Mouse (Mus musculus) liver, embryonic 14.5 days (tissue): Measurements from ENCODE around the gene Mapk3. TPM values are rescaled to one million over a fixed set of nuclear protein-coding genes. Genes with fewer than 3 reads are reported as not detected.

Source experiments
- ATAC-seq: fragments of 200-750 bp; cut with Nextera tagmentation; 2 replicates; pipeline ENCODE4 v1.8.0; 2017; ENCODE audit warnings: moderate number of reproducible peaks, mild to moderate bottlenecking, moderate library complexity; ENCODE audit not compliant: insufficient read depth
- DNase-seq, 3 experiments: peaks; one replicate each; pipeline ENCODE4 v3.0.0-alpha.2; 2012 to 2013; ENCODE audit warnings: low read depth in 3 of 3, low spot score in 3 of 3
- H3K27ac ChIP-seq: fragments of 300-500 bp; sonication (generic); 2 replicates; pipeline ENCODE4 v1.5.1; 2014; ENCODE audit warnings: moderate library complexity, mild to moderate bottlenecking, control low read depth, inconsistent platforms
- H3K27me3 ChIP-seq: fragments of 300-500 bp; sonication (generic); 2 replicates; pipeline ENCODE4 v1.6.1; 2014; ENCODE audit warnings: mild to moderate bottlenecking, low read length, moderate library complexity; ENCODE audit not compliant: control insufficient read depth, insufficient read depth
- H3K36me3 ChIP-seq: fragments of 300-500 bp; sonication (generic); replicated peaks from 2 replicates; pipeline ENCODE4 v1.6.1; 2014; ENCODE audit warnings: low read depth; ENCODE audit not compliant: control insufficient read depth, insufficient read depth
- H3K4me1 ChIP-seq, 2 experiments: fragments of 200-500 bp in 1 of 2; fragments of 300-500 bp in 1 of 2; sonication (generic) in 1 of 2; replicated peaks; 2 replicates each; pipeline ENCODE4 v1.6.1; 2012 to 2014; ENCODE audit warnings: antibody characterized with exemption in 1 of 2, inconsistent platforms in 1 of 2, low read length in 1 of 2; ENCODE audit not compliant: control insufficient read depth in 2 of 2, insufficient read depth in 2 of 2
- H3K4me2 ChIP-seq: fragments of 300-500 bp; sonication (generic); 2 replicates; pipeline ENCODE4 v1.6.1; 2014; ENCODE audit warnings: low read depth, mild to moderate bottlenecking, control low read depth, moderate library complexity
- H3K4me3 ChIP-seq, 2 experiments: fragments of 200-500 bp in 1 of 2; fragments of 300-500 bp in 1 of 2; sonication (generic) in 1 of 2; 2 replicates each; pipeline ENCODE4 v1.5.1; 2012 to 2014; ENCODE audit warnings: low read depth in 2 of 2, low read length in 2 of 2, mild to moderate bottlenecking in 2 of 2, control low read depth in 1 of 2, inconsistent platforms in 1 of 2, moderate library complexity in 1 of 2; ENCODE audit not compliant: insufficient read depth in 1 of 2
- H3K9ac ChIP-seq: fragments of 300-500 bp; sonication (generic); replicated peaks from 2 replicates; pipeline ENCODE4 v1.6.1; 2014; ENCODE audit warnings: mild to moderate bottlenecking, control low read depth, moderate library complexity
- H3K9me3 ChIP-seq: fragments of 300-500 bp; sonication (generic); 2 replicates; pipeline ENCODE4 v1.6.1; 2016; ENCODE audit warnings: low read length, mixed read lengths; ENCODE audit not compliant: control insufficient read depth
- CTCF ChIP-seq: IDR thresholded peaks from 2 replicates; pipeline ENCODE4 v1.5.1; 2016; ENCODE audit warnings: antibody characterized with exemption, low read depth, control low read depth
- EP300 ChIP-seq: IDR thresholded peaks from 2 replicates; pipeline ENCODE4 v1.6.1; 2016; ENCODE audit warnings: antibody characterized with exemption, low read depth
- WGBS: fragments of 180-500 bp; shearing (Covaris S2); extraction: QIAGEN DNeasy Blood & Tissue Kit; methylation state at CpG from one replicate; pipeline ENCODE4 v1.1.7; 2014; ENCODE audit not compliant: insufficient replicate concordance; 5-methylcytosine and 5-hydroxymethylcytosine counted together
- polyA plus RNA-seq, 2 experiments: library from polyadenylated mRNA; depleted of rRNA in 1 of 2; stranded (reverse) in 1 of 2; unstranded in 1 of 2; fragments of >200 nt; fragmentation: Nextera tagmentation in 1 of 2; extraction: Ambion mirVana in 1 of 2; gene quantifications; 2 replicates each; pipeline versions ENCODE4 v1.2.1 to v1.2.3; 2012 to 2014

Mapk3 gene
- polyA plus RNA-seq, 2 experiments = 14.4 to 35.9 TPM

GRCm38 (mm10) chr7:126761529-126762067, 2.2 kb downstream of the Mapk3 start:
- H3K36me3 ChIP-seq = no peaks in the 10 kb centered on the region
- no peaks in the 10 kb centered on the region for H3K9me3 ChIP-seq
- WGBS = 39% methylated on average over 6 of the region's 6 CpGs
- H3K4me2 ChIP-seq = peak overlapping the region; percentile 13; the same call in 1 of the 2 replicates
- no peaks in the 10 kb centered on the region for H3K27me3 ChIP-seq
- H3K4me3 ChIP-seq = no peak overlapping the region
- ATAC-seq (no peak), DNase-seq (no peak)
- peaks cover 14 to 46% of the 10 kb centered on the region in 2 experiments for H3K4me1 ChIP-seq
- TF ChIP-seq EP300 = no peak
- TF ChIP-seq CTCF = no peak
- H3K9ac ChIP-seq = no peak overlapping the region
- H3K27ac ChIP-seq = no peak overlapping the region

GRCm38 (mm10) chr7:126762471-126763008, 3.1 kb downstream of the Mapk3 start:
- TF ChIP-seq EP300 (no peak), CTCF (no peak)
- DNase-seq = no peak
- WGBS = 53% methylated on average over 17 of the region's 17 CpGs
- Histone ChIP-seq H3K9ac (no peak overlapping the region), H3K27ac (no peak overlapping the region), H3K4me3 (no peak overlapping the region), H3K4me2 (no peak overlapping the region), H3K36me3 (no peaks in the 10 kb centered on the region), H3K27me3 (no peaks in the 10 kb centered on the region), H3K9me3 (no peaks in the 10 kb centered on the region), H3K4me1 (peaks cover 14 to 46% of the 10 kb centered on the region in 2 experiments)
- no peak for ATAC-seq

GRCm38 (mm10) chr7:126765540-126765939, 6.1 kb downstream of the Mapk3 start:
- Histone ChIP-seq H3K27ac (no peak overlapping the region), H3K4me2 (no peak overlapping the region), H3K4me3 (no peak overlapping the region), H3K9me3 (no peaks in the 10 kb centered on the region), H3K4me1 (peaks cover 6 to 33% of the 10 kb centered on the region in 2 experiments), H3K36me3 (peaks cover 2% of the 10 kb centered on the region; the same call in 1 of the 2 replicates), H3K9ac (no peak overlapping the region), H3K27me3 (no peaks in the 10 kb centered on the region)
- DNase-seq = no peak
- WGBS = 64% methylated on average over 9 of the region's 9 CpGs
- no peak for ATAC-seq
- TF ChIP-seq CTCF (0 out of 2 replicates have a peak, but pooled peaks have one; percentile 4), EP300 (no peak)

- Histone ChIP-seq H3K4me3 (no peak within 1 kb of the TSS), H3K9ac (no peak within 1 kb of the TSS), H3K9me3 (no peaks in the 10 kb centered on the region), H3K4me1 (peaks cover 5 to 27% of the 10 kb centered on the region in 2 experiments; a peak in 3 of 4 replicates), H3K4me2 (no peak within 1 kb of the TSS), H3K27me3 (no peaks in the 10 kb centered on the region), H3K36me3 (peaks cover 2% of the 10 kb centered on the region; the same call in 1 of the 2 replicates), H3K27ac (no peak within 1 kb of the TSS)
- ATAC-seq (no peak), DNase-seq (no peak)
- WGBS = 77% methylated on average over 16 of the region's 16 CpGs
- TF ChIP-seq EP300 (no peak), CTCF (no peak)
These were observed 6.8 kb downstream of the Mapk3 start, which contains the start of gene Gdpd3 for GRCm38 (mm10) chr7:126766201-126766600. TSS of gene Gdpd3 (plus strand) at chr7:126766334.

GRCm38 (mm10) chr7:126767001-126767400, 7.6 kb downstream of the Mapk3 start:
- Histone ChIP-seq H3K27ac (no peak overlapping the region), H3K9ac (no peak overlapping the region), H3K27me3 (no peaks in the 10 kb centered on the region), H3K4me3 (no peak overlapping the region), H3K36me3 (peaks cover 2% of the 10 kb centered on the region; the same call in 1 of the 2 replicates), H3K4me1 (peaks cover 0 to 19% of the 10 kb centered on the region in 2 experiments; a peak in 2 of 4 replicates), H3K9me3 (no peaks in the 10 kb centered on the region), H3K4me2 (no peak overlapping the region)
- WGBS = 81% methylated on average over 8 of the region's 8 CpGs
- no peak for DNase-seq
- no peak for TF ChIP-seq CTCF
- no peak for ATAC-seq
